Mouse (Mus musculus): ENCODE results near the gene Aco2.
A peak's percentile ranks its signal among the peaks of the same experiment; 100 is the strongest.

- TF ChIP-seq CTCF (IDR thresholded peaks at IDR 0.05; ENCODE audit: low read depth, low read length) (peak; percentile 52), POLR2A (IDR thresholded peaks at IDR 0.05; ENCODE audit: insufficient read depth, low read length) (no peak), EP300 (IDR thresholded peaks at IDR 0.05; ENCODE audit: insufficient read depth, low read depth, low read length) (no peak)
These were observed 23.8 kb upstream of the Aco2 start for GRCm38 (mm10) chr15:81848301-81848700.

Measured in ES-Bruce4 (cell line).